Mouse (Mus musculus) midbrain, postnatal 0 days (tissue): ENCODE results near the gene Timm22. TPM values are rescaled to one million over a fixed set of nuclear protein-coding genes. Genes with fewer than 3 reads are reported as not detected.
A peak's percentile ranks its signal among the peaks of the same experiment; 100 is the strongest.

ENCODE experiments used
- ATAC-seq: fragments of 200-750 bp; cut with Nextera tagmentation; 2 replicates; pipeline ENCODE4 v1.8.0; 2017; ENCODE audit warnings: moderate number of reproducible peaks, mild to moderate bottlenecking, moderate TSS enrichment, moderate library complexity; ENCODE audit not compliant: low FRiP score
- DNase-seq: peaks from one replicate; pipeline ENCODE4 v3.0.0-alpha.2; 2015; ENCODE audit warnings: low spot score
- H3K27ac ChIP-seq: fragments of 300-500 bp; sonication (generic); 2 replicates; pipeline ENCODE4 v1.5.1; 2014; ENCODE audit warnings: low read depth, mild to moderate bottlenecking, low read length, mixed read lengths
- H3K27me3 ChIP-seq: fragments of 300-500 bp; sonication (generic); 2 replicates; pipeline ENCODE4 v1.6.1; 2014; ENCODE audit warnings: low read length, control low read depth, mixed read lengths; ENCODE audit not compliant: insufficient read depth
- H3K36me3 ChIP-seq: fragments of 300-500 bp; sonication (generic); 2 replicates; pipeline ENCODE4 v1.6.1; 2014; ENCODE audit warnings: low read length, control low read depth, mixed read lengths; ENCODE audit not compliant: insufficient read depth
- H3K4me1 ChIP-seq: fragments of 300-500 bp; sonication (generic); 2 replicates; pipeline ENCODE4 v1.6.1; 2014; ENCODE audit warnings: mild to moderate bottlenecking, control low read depth, antibody characterized with exemption, low read length, mixed read lengths; ENCODE audit not compliant: insufficient read depth
- H3K4me2 ChIP-seq: fragments of 300-500 bp; sonication (generic); 2 replicates; pipeline ENCODE4 v1.6.1; 2014; ENCODE audit warnings: low read depth, mild to moderate bottlenecking, low read length, mixed read lengths; ENCODE audit not compliant: poor library complexity, severe bottlenecking
- H3K4me3 ChIP-seq: fragments of 300-500 bp; sonication (generic); 2 replicates; pipeline ENCODE4 v1.5.1; 2014; ENCODE audit warnings: low read depth, mild to moderate bottlenecking, low read length, moderate library complexity
- H3K9ac ChIP-seq: fragments of 300-500 bp; sonication (generic); replicated peaks from 2 replicates; pipeline ENCODE4 v1.6.1; 2014; ENCODE audit warnings: mild to moderate bottlenecking, low read length, moderate library complexity, mixed read lengths; ENCODE audit not compliant: poor library complexity, severe bottlenecking
- H3K9me3 ChIP-seq: fragments of 300-500 bp; sonication (generic); 2 replicates; pipeline ENCODE4 v1.6.1; 2016; ENCODE audit warnings: low read length, control low read depth
- CTCF ChIP-seq: IDR thresholded peaks from 2 replicates; pipeline ENCODE4 v1.5.1; 2016; ENCODE audit warnings: antibody characterized with exemption, mild to moderate bottlenecking
- WGBS: fragments of 180-500 bp; shearing (Covaris S2); extraction: QIAGEN DNeasy Blood & Tissue Kit; methylation state at CpG from one replicate; pipeline ENCODE4 v1.1.7; 2014; 5-methylcytosine and 5-hydroxymethylcytosine counted together
- polyA plus RNA-seq: library from polyadenylated mRNA; unstranded; fragments of >200 nt; fragmentation: Nextera tagmentation; extraction: Ambion mirVana; gene quantifications from 2 replicates; pipeline ENCODE4 v1.2.1, GENCODE M21; 2015
- total RNA-seq: library from RNA; depleted of rRNA; stranded (reverse); fragments of >200 nt; gene quantifications from 2 replicates; pipeline ENCODE4 v1.2.3, GENCODE M21; 2014

Timm22 gene
- total and polyA plus RNA-seq, 2 experiments from 2014 or later, result 26.6 to 104 TPM

- Histone ChIP-seq H3K9me3 (no peaks in the 10 kb centered on the region), H3K4me1 (no peaks in the 10 kb centered on the region), H3K27me3 (no peaks in the 10 kb centered on the region), H3K27ac (peak overlapping the region; percentile 60; the same call in 1 of the 2 replicates), H3K4me3 (no peak overlapping the region), H3K36me3 (peaks cover 59% of the 10 kb centered on the region), H3K4me2 (no peak overlapping the region), H3K9ac (no peak overlapping the region)
- WGBS, result 8% methylated on average over 6 of the region's 6 CpGs
- ATAC-seq (peak; percentile 69; the same call in 1 of the 2 replicates), DNase-seq (peak; percentile 88)
- TF ChIP-seq CTCF, result peak; percentile 98
Observed at GRCm38 (mm10) chr11:76456233-76456632, 49.5 kb downstream of the Timm22 start.

DNA sequence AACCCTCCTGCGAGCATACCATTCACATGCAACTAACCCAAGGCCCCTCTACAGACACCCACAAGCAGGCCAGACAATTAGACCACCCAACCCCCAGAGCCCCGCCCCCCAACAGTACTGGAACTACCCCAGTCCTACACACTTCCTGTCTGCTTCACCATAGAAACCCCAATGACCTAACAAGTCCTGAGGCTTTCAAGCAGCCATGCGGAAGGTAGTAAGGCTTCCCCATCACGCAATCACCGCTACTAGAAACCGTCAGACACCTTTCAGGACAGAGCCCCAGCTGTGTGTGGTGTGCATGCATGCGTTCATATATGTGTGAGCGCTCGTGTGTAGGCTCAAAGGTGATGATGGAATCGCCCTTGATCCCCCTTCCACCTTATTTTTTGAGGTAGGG is 50.1 kb downstream of the Timm22 start:
- no peak overlapping the region for H3K4me2 ChIP-seq
- H3K9ac ChIP-seq, result no peak overlapping the region
- WGBS, result 68% methylated on average over 10 of the region's 10 CpGs
- no peak for DNase-seq
- H3K4me3 ChIP-seq, result no peak overlapping the region
- H3K4me1 ChIP-seq, result no peaks in the 10 kb centered on the region
- no peak for TF ChIP-seq CTCF
- H3K27me3 ChIP-seq, result no peaks in the 10 kb centered on the region
- H3K36me3 ChIP-seq, result peaks cover 59% of the 10 kb centered on the region
- H3K27ac ChIP-seq, result peak overlapping the region; percentile 60
- no peaks in the 10 kb centered on the region for H3K9me3 ChIP-seq
- ATAC-seq, result no peak

DNA sequence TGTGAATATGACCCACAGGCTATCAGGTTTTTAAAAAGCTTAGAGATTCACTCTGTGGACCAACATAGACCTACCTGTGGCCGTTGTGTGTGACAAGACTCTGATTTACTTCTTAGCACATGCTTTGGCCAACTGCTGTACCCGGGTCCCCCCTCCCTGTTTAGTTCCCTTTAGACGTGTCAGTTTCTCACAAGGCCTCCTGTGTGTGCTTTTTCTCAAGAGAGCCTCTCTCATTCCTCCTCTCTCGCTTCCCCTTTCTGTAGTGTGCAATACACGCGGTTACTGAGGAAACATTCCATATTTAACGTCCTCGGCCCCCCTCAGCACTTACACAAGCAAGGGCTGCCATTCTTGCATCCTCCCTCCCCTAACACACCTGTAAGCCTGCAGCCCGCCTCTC is 52.0 kb downstream of the Timm22 start:
- Histone ChIP-seq H3K27me3 (no peaks in the 10 kb centered on the region), H3K4me3 (no peak overlapping the region), H3K4me1 (peaks cover under 1% of the 10 kb centered on the region; the same call in 1 of the 2 replicates), H3K27ac (no peak overlapping the region), H3K9me3 (no peaks in the 10 kb centered on the region), H3K4me2 (no peak overlapping the region), H3K36me3 (peaks cover 56% of the 10 kb centered on the region), H3K9ac (no peak overlapping the region)
- no peak for ATAC-seq
- TF ChIP-seq CTCF, result no peak
- DNase-seq, result no peak
- WGBS, result 78% methylated on average over 9 of the region's 9 CpGs

GRCm38 (mm10) chr11:76459489-76459888 is 52.7 kb downstream of the Timm22 start:
- DNase-seq (no peak), ATAC-seq (no peak)
- peak; percentile 50 for TF ChIP-seq CTCF
- H3K4me2 ChIP-seq, result no peak overlapping the region
- H3K4me1 ChIP-seq, result peaks cover 3% of the 10 kb centered on the region; the same call in 1 of the 2 replicates
- H3K27ac ChIP-seq, result no peak overlapping the region
- H3K27me3 ChIP-seq, result no peaks in the 10 kb centered on the region
- H3K4me3 ChIP-seq, result no peak overlapping the region
- H3K9me3 ChIP-seq, result no peaks in the 10 kb centered on the region
- 71% methylated on average over 3 of the region's 3 CpGs for WGBS
- H3K9ac ChIP-seq, result no peak overlapping the region
- peaks cover 50% of the 10 kb centered on the region for H3K36me3 ChIP-seq

DNA sequence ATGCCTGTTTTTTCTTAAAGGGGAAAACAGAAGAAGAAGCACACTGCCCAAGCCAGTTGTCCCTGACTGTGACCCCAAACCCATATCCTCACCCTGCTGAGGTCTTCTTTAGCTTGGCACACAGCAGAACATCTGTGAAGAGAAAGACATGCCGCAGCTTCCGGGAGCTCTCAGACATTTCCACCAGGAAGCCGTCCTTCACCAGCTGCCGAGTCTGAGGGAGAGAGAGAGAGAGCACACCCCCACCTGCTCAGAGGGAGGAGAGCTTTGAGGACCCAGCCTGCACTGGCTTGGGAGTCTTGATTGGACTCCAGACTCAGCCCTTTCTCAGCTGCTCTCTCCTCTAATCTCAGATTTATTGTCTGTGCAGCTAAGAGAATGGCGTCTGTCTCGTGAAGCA is 54.4 kb downstream of the Timm22 start:
- Histone ChIP-seq H3K9ac (no peak overlapping the region), H3K4me3 (no peak overlapping the region), H3K4me1 (peaks cover 5% of the 10 kb centered on the region; the same call in 1 of the 2 replicates), H3K36me3 (peaks cover 40% of the 10 kb centered on the region), H3K9me3 (no peaks in the 10 kb centered on the region), H3K27ac (no peak overlapping the region), H3K27me3 (no peaks in the 10 kb centered on the region), H3K4me2 (no peak overlapping the region)
- ATAC-seq, result no peak
- DNase-seq, result no peak
- TF ChIP-seq CTCF, result no peak
- 72% methylated on average over 6 of the region's 6 CpGs for WGBS

DNA sequence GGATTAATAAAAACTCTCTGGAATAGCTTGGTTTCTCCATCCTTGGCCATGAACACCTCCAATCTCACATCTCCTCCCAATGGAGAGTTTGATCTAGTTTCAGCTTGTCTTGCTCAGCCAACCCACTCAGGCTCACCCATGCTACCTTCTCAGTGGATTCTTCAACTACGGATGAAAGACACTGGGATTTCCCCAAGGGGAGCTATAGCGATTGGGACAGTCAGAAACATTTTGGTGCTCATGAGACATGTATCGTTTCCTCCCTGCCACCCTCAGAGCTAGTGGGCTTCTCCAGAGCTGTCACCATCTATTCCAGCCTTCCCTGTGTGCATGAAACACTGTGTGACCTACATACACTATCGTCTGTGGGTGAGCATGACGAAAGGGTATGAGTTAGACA is 54.9 kb downstream of the Timm22 start:
- no peak overlapping the region for H3K9ac ChIP-seq
- no peak overlapping the region for H3K4me3 ChIP-seq
- 79% methylated on average over 5 of the region's 5 CpGs for WGBS

More for the DNA sequence above, 54.9 kb downstream of the Timm22 start:
- Histone ChIP-seq H3K27me3 (no peaks in the 10 kb centered on the region), H3K4me1 (peaks cover 8% of the 10 kb centered on the region; the same call in 1 of the 2 replicates), H3K4me2 (no peak overlapping the region), H3K27ac (no peak overlapping the region), H3K36me3 (peaks cover 40% of the 10 kb centered on the region), H3K9me3 (no peaks in the 10 kb centered on the region)
- TF ChIP-seq CTCF, result no peak
- DNase-seq (no peak), ATAC-seq (no peak)
